Mouse (Mus musculus): Measurements from ENCODE around the gene Mybpc2. TPM values are rescaled to one million over a fixed set of nuclear protein-coding genes. Genes with fewer than 3 reads are reported as not detected.
A peak's percentile ranks its signal among the peaks of the same experiment; 100 is the strongest.

Gene Mybpc2
- polyA plus RNA-seq, 1 experiment from 2014 or later, result 0.55 TPM

DNA sequence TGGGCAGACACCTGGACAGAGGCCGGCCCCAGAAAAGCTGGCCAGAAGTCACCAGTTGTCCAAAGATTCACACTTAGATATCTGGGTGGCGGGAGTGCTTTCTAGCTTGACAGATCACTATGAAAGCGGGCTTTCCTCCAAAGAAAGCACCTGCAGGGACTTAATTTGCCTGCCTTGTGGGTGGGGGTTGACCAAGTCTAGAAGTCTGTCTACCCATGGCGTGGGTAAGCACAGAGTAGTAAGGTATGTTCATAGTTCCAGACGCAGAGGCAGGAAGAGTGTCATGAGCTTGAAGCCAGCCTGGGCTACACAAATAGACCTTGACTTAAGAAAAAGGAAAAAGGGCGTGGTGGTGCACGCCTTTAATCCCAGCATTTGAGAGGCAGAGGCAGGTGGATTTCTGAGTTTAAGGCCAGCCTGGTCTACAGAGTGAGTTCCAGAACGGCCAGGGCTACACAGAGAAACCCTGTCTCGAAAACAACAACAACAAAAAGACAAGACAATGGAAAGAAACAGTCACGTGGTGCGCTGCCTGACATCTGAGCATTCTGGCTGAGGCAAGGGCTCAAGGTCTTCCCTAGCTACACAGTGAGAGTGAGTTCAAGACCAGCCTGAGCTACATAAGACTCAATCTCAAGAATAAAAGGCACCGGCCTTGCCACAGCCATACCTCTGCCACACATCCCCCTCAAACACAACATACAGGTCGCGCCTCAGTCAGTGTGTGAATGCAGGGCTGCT is 2.1 kb upstream of the Mybpc2 start:
- no peak for DNase-seq (ENCODE audit: low spot score)

DNA sequence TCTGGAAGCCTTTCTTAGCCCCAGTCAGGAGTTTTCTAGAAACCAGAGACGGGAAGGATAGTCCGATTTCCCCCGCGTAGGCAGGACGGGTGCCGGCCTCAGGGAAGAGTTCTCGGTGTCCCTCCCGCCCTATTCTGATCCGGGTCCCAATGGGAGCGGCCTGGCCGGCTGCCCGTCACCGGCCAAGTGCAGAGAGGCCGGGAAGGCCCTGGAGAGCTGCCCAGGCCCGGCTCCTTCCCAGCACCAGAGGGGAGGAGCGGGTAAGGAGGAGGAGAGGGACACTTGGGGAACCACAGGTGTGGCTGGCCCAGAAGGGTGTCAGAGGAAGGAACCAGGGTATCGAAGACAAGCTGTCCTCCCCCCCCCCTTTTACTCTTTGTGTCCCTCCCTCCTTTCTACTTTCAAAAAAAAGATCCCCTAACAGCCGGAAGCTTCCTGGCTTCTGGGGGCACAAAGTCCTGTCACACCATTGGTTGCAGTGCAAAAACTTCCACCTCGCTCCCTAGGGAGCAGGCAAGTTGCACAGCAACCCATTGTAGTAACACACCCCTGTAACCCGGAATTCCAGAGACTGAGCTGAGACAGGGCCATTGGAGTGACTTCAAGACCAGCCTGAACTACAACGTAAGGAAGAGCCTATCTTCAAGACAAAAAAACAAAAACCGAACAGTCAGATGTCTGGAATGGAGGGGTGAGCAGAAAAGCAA is 823 bp upstream of the Mybpc2 start:
- peak; percentile 8 for DNase-seq (ENCODE audit: low spot score)

DNA sequence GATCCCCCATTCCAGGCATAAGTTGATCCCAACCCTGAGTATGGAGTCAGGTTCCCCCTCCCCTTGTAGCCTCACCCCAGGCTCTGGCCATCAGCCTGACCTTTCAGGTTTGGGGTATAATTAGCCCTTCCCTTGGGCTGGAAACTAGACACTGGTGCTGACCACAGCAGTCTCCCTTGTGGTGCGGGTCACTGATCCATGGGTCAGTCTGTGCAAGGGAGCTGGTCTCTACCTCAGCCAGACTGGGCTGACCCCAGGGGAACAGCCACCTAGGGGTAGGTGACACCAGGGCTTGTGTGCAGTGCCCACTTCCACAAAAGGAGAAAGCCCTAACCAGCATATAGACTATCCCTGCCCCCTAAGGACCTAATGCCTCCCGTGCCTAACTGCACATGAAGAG is 1.4 kb downstream of the Mybpc2 start:
- no peak for DNase-seq (ENCODE audit: low spot score)

DNA sequence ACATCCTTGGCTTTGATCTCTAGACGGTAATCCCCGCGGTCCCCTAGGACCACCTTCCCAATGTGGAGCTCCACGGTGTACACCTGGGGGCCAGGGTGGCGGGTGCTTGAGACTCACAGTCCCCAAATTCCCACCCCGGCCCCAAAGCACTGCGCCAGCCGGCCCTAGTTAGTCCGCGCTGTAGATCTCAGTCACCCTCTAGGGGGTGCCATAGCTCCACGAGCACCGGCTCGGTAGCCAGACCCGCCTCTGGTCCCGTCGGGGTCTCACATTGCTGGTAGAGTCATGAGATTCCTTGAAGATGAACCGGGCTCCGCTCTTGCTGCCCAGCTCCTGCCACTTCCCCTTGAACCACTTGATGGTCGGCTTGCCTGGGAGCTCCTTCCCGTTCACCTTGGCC is 2.7 kb downstream of the Mybpc2 start:
- peak; percentile 84 for DNase-seq (ENCODE audit: low spot score)

DNA sequence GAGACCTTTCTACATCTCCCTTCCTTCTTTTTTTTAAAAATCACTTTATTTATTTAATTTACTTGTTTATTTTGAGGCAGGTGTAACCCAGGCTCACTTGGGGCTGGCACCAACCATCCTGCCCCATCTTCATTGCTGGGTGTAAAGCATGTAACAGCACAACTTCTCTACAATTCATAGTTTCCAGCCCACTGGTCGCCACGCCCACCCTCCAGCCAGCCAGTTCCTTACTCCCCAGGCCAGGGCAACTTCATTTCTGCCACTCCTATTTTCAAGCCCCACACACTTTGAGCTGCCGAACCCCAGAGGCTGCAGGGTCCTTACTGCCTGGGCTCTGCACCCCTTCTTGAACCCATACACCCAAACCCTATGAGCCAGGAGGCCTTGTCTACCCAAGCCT is 3.5 kb downstream of the Mybpc2 start:
- no peak for DNase-seq (ENCODE audit: low spot score)

DNA sequence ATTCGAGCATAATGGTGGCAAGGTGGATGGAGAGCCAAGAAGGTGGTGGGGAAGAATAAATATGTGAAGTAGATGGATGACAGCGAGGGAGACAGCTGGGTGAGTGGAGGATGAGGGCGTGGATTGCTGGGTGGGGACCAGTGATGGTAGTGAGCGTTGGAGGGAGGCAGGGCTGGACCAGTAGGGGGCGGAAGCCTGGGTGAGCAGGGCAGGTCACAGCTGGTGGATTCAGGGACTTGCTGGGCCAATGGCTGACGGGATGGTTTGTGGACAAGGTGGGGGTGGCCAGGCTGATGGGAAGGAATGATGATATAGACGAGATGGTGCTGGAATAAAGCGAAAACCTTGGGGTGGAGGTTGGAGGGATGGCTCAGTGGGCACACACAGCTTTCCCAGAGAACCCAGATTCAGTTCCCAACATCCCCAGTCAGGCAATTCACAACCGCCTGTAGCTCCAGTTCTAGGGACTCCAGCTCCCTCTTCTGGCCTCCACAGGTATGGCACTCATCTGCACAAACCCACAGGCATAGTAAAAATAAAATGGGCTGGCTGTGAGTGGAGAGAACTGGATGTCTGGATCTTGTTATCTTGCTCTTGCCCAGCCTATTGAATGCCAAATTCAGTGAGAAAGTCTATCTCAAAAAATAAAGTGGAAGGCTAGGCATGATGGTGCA is 5.1 kb downstream of the Mybpc2 start:
- no peak for DNase-seq (ENCODE audit: low spot score)

DNA sequence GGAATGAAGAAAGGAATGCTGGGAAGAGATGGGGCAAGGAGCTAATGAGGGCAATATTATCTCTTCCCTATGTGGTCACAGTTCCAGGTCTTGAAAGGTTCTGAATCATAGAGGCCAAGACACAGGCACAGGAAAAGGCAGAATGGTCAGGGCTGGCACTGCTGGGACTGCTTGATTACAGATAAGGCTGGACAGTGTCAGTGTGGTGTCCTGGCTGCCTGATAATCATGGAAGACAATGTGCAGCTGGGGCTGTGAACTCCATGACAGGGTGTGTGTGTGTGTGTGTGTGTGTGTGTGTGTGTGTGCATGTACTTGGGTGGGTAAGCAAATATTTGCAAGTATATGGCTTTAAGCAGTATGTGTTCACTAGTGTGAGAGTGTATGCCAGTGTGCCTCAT is 17.0 kb downstream of the Mybpc2 start:
- no peak for DNase-seq (ENCODE audit: low spot score)

GRCm38 (mm10) chr7:44501563-44502115 is 22.8 kb downstream of the Mybpc2 start:
- DNase-seq (ENCODE audit: low spot score), result peak; percentile 79

DNA sequence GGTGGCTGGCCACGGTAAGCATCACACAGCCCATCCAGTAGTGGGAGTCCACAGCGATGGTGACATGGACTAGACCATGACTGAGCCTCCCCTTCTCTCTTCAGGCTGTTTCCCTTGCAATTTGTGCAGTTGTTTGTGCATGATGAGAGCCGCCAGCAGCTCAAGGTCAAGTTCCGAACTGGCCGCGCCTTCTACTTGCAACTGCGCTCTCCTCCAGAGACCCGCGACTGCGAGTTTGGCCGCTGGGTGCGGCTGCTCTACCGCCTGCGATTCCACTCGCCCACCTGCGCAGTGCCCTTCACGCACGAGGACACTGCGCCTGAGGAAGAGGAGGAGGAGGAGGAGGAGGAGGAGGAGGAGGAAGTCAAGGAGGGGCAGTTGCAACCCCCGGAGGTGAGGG is 24.4 kb downstream of the Mybpc2 start:
- DNase-seq (ENCODE audit: low spot score), result no peak

DNA sequence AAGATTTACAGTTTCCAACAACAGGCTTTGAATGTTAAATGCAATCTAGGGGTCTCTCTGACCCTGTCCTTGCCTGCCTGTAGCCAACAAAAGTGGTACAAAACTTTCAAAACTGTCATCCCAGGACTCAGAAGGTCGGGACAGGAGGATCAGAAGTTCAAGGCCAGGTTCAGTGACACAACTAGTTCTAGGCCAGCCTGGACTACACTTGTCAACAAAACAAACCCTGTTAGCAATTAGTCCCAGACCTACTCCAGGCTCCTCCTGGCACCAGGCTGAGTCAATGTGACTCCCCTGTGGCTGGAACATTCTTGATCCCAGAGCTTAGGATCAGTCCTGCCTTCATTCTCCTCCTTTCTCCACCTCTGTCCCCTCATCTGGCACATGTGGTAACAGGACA is 25.5 kb downstream of the Mybpc2 start:
- DNase-seq (ENCODE audit: low spot score), result no peak

DNA sequence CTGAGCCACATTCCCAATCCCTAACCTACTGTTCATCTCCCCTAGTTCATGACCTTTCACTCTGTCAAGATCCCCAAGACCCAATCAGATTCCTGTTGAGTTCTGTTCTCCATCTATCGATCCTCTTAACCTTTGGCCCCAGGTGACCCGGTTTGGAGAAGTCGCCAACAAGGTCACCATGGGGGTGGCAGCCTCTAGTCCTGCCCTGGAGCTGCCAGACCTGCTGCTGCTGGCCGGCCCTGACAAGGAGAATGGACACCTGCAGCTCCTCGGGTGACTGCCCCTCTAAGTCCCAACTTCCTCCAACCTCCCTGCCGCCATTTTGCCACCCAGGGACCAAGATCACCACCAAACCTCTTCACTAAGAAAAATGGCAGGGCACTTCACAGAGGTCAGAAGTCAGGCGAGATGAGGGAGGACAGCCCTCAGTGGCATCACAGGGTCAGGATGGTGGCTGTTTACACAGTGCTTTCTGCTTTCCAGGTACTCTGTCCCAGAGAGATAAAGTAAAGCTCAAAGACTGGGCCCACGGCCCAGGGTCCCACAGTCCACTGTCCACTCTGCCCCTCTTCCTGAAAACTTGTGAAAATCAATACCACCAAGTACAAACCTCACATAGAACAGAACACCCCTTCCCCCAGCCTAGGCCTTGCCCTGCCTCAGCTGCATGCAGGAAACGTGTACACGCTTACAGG is 26.9 kb downstream of the Mybpc2 start:
- DNase-seq (ENCODE audit: low spot score), result no peak

DNA sequence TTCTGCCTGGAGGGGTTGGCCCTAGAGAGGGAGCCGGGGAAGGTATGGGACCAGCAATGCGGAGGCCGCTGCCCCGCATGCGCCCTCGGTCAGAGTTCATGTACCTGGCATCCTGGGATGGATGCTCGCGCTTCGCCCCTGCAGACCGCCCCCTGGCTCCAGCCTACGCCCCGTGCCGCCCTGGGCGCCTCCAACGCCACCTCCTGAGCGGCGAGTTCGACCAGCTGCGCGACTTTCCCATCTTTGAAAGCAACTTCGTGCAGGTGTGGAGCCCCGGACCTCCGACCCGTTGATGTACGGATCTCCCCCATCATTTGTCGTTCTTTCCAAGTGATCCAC is 27.7 kb downstream of the Mybpc2 start:
- DNase-seq (ENCODE audit: low spot score), result no peak

- peak; percentile 99 for DNase-seq (ENCODE audit: low spot score)
These were observed 28.3 kb downstream of the Mybpc2 start, which contains the start of the genes Emc10 and Fam71e1 for GRCm38 (mm10) chr7:44495992-44496770. Gene Emc10, minus strand, starts transcription at chr7:44496529. Gene Fam71e1, plus strand, starts transcription at chr7:44496581.

GRCm38 (mm10) chr7:44495086-44495485 is 29.4 kb downstream of the Mybpc2 start:
- DNase-seq (ENCODE audit: low spot score), result no peak

DNA sequence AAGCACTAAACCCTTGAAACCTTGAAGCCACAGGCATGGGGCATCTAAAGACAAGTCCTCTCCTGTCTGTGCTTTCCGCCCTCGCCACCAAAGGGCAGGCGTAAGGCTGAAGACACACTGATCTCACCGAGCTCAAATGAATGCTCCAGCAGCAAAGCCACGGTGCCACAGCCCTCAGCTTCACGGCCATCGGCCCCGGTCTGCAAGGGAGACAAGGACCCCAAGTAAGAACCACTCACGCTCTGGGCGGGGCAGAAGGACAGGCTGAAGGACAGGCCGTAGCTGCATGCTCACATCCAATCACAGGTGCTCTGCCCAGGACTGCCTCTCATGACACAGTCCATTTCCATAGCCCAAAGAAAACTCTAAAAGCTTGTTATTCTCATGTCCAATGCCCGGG is 29.8 kb downstream of the Mybpc2 start:
- DNase-seq (ENCODE audit: low spot score), result no peak

- no peak for DNase-seq (ENCODE audit: low spot score)
These were observed 32.2 kb downstream of the Mybpc2 start for GRCm38 (mm10) chr7:44492166-44492826.

DNA sequence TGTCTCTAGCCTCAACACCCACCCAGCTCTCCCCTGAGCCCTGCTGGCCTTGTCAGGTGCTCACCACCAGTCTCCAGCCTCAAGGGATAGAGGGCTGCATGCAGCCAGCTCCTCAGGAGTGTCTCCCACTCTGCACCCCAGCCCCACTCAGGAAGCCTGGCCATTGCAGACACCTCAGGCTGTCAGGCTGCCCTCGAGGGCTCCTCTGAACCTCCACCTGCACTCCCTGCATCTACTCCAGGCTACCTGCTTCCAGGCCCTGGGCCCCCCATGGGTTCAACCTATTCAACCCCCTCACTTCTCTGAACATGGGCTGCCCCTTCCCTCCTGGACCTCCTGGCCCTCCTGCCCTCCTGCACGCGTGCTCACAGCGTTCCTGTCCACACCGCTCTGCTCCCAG is 33.1 kb downstream of the Mybpc2 start:
- no peak for DNase-seq (ENCODE audit: low spot score)

GRCm38 (mm10) chr7:44490281-44490680 is 34.2 kb downstream of the Mybpc2 start:
- DNase-seq (ENCODE audit: low spot score), result no peak

GRCm38 (mm10) chr7:44488545-44488944 is 35.9 kb downstream of the Mybpc2 start:
- DNase-seq (ENCODE audit: low spot score), result no peak

- no peak for DNase-seq (ENCODE audit: low spot score)
These were observed 36.5 kb downstream of the Mybpc2 start for GRCm38 (mm10) chr7:44487936-44488335.
